Mouse (Mus musculus): ENCODE measurements around the gene Myt1l. TPM values are rescaled to one million over a fixed set of nuclear protein-coding genes. Genes with fewer than 3 reads are reported as not detected.

Gene Myt1l
- polyA plus RNA-seq (2012): not detected in 2 replicates

GRCm38 (mm10) chr12:29528031-29528771 lies at the start of gene Myt1l:
Gene Myt1l (plus strand): TSS chr12:29528384.

GRCm38 (mm10) chr12:29937308-29937707 lies 409.1 kb downstream of the Myt1l start, which contains the start of gene Pxdn:
Gene Pxdn (plus strand): TSS chr12:29937608.

